Mouse (Mus musculus) embryonic stem cell, embryonic (primary cell): ENCODE results near the gene Olfr1291-ps1.

Experiments used
- CTCF ChIA-PET, 4 experiments: fragments of 300-600 bp in 2 of 4; fragments of 350-600 bp in 2 of 4; sonication (Branson Sonifier 250); formaldehyde crosslinking; loops; one replicate each; lab custom pipeline; 2022; ENCODE audit warnings: inconsistent platforms in 2 of 4; lab: Charles Lee
- POLR2A ChIA-PET, 4 experiments: fragments of 300-600 bp in 2 of 4; fragments of 350-600 bp in 2 of 4; sonication (Branson Sonifier 250); formaldehyde crosslinking; loops; one replicate each; lab custom pipeline; 2022; ENCODE audit warnings: antibody characterized with exemption in 4 of 4, inconsistent platforms in 1 of 4; lab: Charles Lee

The Olfr1291-ps1 gene

DNA sequence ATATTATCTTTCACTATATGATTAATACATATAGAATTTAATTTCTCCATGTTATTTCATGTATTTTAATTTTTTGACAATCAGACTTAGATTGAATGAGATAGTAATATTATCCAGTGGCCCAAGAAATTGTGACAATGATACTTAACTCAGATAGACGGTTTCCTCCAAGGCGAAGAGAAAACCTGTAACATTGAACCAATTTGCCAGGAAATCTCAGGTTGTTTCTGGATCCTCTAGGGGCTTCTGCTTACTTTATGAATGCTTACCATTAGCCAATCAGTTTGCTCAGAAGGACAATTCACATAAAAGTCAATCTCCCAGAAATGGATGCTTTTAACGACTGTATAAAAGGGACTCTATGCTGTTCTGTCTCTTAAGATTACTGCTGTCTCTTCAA, at the start of gene Olfr1291-ps1:
Gene Olfr1291-ps1 (plus strand): TSS at position 301 of the 400 bp plus-strand sequence.
- ChIA-PET POLR2A (no interaction called here), CTCF (no interaction called here)

DNA sequence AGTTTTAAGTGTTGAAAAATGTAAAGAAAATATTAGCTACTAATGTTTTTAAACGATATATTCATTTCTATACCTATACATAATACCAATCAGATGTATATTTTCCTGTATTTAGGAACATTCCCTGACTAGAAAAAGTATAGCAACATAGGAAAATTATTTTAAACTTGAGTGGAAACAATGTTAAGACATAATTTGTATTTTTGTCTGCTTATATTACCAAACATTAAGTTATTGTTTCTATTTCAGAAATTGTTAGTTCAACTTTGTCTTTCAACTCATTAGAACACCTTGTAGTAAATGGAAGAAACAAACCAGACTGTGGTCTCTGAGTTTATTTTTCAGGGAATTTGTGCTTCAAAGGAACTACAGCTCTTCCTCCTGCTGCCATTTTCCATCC, 48.1 kb upstream of the Olfr1291-ps1 start, which contains the start of gene Olfr1287:
Gene Olfr1287 (plus strand): TSS at position 301 of the 400 bp plus-strand sequence.
- POLR2A ChIA-PET: no interaction called here

DNA sequence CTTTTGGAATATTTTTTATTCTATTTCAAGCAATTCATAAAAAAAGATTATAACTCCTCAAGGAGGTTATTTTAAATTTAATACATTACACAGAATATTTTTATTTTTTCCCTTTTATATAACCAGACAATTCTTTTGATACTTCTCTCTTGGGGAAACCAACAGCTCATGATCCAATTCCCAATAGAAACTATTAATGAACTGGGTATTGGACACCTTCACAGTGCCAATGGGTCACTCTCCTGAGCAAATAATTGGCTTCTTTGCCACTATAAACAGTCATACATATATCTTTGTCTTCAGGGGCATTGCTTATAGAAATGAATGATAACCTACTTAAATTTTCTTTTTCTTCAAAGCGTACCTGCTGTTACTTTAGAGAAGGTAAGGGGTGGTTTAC, 23.2 kb upstream of the Olfr1291-ps1 start, which contains the start of gene Olfr1288:
Gene Olfr1288 (plus strand): TSS at position 301 of the 400 bp plus-strand sequence.
- ChIA-PET POLR2A (no interaction called here), CTCF (no interaction called here)

More for the DNA sequence above, 48.1 kb upstream of the Olfr1291-ps1 start, which contains the start of gene Olfr1287:
- CTCF ChIA-PET: no interaction called here

DNA sequence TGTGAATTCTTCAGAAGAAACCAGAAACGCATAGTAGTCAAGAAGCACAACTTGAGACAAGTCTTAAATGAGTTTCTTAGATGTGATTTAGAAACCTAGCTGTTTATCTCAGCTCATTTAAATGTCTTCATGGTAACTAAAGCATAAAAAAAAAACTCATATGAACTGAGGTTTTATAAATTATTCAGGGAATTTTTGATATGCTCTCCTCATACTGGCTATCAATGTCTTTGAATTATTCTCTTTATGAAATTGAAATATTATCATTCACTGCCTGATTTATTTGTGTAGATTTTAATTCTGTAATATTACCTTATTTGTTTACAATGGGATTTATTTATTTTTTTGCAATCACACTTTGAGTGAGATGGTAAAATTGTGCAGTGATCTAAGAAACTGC, 16.5 kb upstream of the Olfr1291-ps1 start, which contains the start of gene Olfr1289:
Gene Olfr1289 (plus strand): TSS at position 301 of the 400 bp plus-strand sequence.
- ChIA-PET CTCF (no interaction called here), POLR2A (no interaction called here)

DNA sequence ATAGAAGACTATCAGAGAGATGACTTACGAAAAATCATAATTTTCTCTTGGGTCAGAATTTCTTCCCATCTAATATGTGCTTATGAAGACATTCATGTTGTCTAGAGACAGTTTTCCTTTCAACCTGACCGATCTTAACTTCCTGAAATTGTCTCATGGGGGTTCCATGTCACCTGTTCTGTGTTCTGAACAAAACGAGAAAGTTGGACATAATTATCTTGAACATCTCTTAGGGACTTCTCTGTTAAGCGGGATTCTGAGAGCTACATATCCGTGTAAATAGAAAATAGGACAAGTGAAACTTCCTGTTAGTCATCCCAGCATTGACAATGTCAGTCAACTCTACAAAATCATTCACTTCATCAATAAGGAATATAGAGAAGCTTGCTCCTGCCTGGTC, 3.3 kb upstream of the Olfr1291-ps1 start, which contains the start of gene Olfr1290:
Gene Olfr1290 (minus strand): TSS at position 101 of the 400 bp plus-strand sequence.
- POLR2A ChIA-PET: no interaction called here
- CTCF ChIA-PET: interaction anchor here in 1 of 4 experiments (0.6 kb wide), 1 partner anchor 884 kb away, joined by 3 read pairs; no protein-coding TSS in a partner anchor

DNA sequence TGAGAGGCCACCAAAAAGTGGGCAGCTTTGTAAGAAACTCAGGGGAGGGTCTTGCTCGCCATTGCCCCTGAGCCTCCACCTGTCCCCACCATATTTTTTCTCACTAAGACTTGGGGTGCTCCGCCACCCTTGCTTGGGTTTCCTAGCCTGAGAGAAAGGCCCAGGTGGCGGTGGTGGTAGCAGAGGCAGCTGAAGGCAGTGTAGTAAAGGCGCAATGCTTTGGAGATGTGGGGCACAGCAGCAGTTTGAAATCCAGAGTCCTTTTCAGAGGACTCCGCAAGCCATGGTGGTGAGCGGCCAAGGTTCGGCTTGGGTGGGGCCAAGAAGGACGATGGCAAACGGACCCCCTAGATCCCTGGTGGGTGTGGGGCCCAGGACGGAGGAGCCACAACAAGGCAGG, 20.5 kb downstream of the Olfr1291-ps1 start:
- CTCF ChIA-PET: no interaction called here
- POLR2A ChIA-PET: no interaction called here

DNA sequence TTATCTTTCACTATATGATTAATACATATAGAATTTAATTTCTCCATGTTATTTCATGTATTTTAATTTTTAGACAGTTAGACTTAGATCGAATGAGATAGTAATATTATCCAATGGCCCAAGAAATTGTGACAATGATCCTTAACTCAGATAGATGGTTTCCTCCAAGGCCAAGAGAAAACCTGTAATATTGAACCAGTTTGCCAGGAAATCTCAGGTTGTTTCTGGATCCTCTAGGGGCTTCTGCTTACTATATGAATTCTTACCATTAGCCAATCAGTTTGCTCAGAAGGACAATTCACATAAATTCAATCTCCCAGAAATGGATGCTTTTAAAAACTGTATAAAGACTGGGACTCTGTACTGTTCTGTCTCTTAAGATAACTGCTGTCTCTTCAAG, 27.9 kb downstream of the Olfr1291-ps1 start, which contains the start of gene Olfr1293-ps:
Gene Olfr1293-ps (plus strand): TSS at position 301 of the 400 bp plus-strand sequence.
- CTCF ChIA-PET: no interaction called here
- POLR2A ChIA-PET: no interaction called here

DNA sequence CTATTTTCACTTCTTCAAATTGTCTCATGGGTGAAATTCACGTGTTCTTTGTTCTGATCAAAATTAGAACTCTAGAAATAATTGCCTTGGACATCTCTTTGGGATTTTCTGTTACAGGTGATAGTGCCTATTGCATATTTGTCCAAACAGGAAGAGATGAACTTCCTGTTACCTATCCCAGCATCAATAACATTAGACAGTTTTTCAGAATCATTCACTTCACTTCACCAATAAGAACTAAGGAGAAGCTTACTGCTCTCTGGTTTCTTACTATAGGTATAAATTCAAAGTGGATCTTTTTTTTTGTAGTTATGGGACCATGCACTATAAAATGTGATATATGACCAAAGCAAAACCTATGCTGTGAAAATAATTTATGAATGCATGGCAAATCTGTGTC, 43.2 kb downstream of the Olfr1291-ps1 start, which contains the start of gene Olfr1294:
Gene Olfr1294 (minus strand): TSS at position 101 of the 400 bp plus-strand sequence.
- ChIA-PET CTCF (no interaction called here), POLR2A (no interaction called here)
